Comparison of ENCODE assay signal across 8 mouse cellular contexts in genomic region chr19:43524187-43525103, GRCm38 (mm10). TPM values are rescaled to one million over a fixed set of nuclear protein-coding genes. Genes with fewer than 3 reads are reported as not detected.
DNase-seq lines count a peak whose midpoint lies in the region; ATAC-seq lines count a peak whose summit lies in the region.

TSS of gene Got1 (minus strand) at chr19:43524605.

- no peaks in the 10 kb centered on the region for H3K27me3 ChIP-seq in hindbrain, embryonic 14.5 days (ENCODE audit: control insufficient read depth, insufficient read depth, low read length)

- peak within 1 kb of the TSS; percentile 67 for H3K4me2 ChIP-seq in hindbrain, embryonic 14.5 days (replicated peaks)

- H3K36me3 ChIP-seq in hindbrain, embryonic 14.5 days (replicated peaks; ENCODE audit: control insufficient read depth, insufficient read depth), result no peaks in the 10 kb centered on the region

- H3K9me3 ChIP-seq in hindbrain, embryonic 14.5 days (ENCODE audit: control insufficient read depth, low read length), result no peaks in the 10 kb centered on the region

- peak within 1 kb of the TSS; percentile 85 for H3K27ac ChIP-seq in hindbrain, embryonic 14.5 days

- H3K9ac ChIP-seq in hindbrain, embryonic 14.5 days, result peak within 1 kb of the TSS; percentile 75

- WGBS in hindbrain, embryonic 14.5 days, result under 1% methylated on average over 58 of the region's 58 CpGs

- DNase-seq in R1 (ENCODE audit: low read depth, low spot score), result peak; percentile 100
- peak; percentile 96 to 97 for DNase-seq in cerebellum, postnatal 25 days
- DNase-seq in frontal cortex, postnatal 25 days (ENCODE audit: low spot score in 2 of 2), result peak; percentile 88 to 93
- peak; percentile 95 for DNase-seq in hindbrain, embryonic 14.5 days (ENCODE audit: low spot score)
- DNase-seq in layer of hippocampus, postnatal 36 days, result peak; percentile 94 to 95
- DNase-seq in lung, postnatal 36 days, result peak; percentile 97
- DNase-seq in retina, postnatal 1 day, result peak; percentile 99
- peak; percentile 85 to 92 for DNase-seq in urinary bladder, adult 18-20 months (ENCODE audit: low spot score in 2 of 2)

- H3K4me3 ChIP-seq in hindbrain, embryonic 14.5 days (replicated peaks; ENCODE audit: low read length), result peak within 1 kb of the TSS; percentile 84

- ATAC-seq in hindbrain, embryonic 14.5 days (ENCODE audit: low FRiP score), result peak; percentile 100

- peaks cover 38% of the 10 kb centered on the region for H3K4me1 ChIP-seq in hindbrain, embryonic 14.5 days (replicated peaks; ENCODE audit: control insufficient read depth, insufficient read depth, low read length)

RNA-seq across cellular contexts. Expression of gene Got1, which starts in this region (rescaled TPM):
- 81.7 and 91.6 TPM in 2 replicates for polyA plus RNA-seq in hindbrain, embryonic 14.5 days (2014; fragmentation: Nextera tagmentation; extraction: Ambion mirVana)
- 100 to 1,000 TPM; 308 to 355 TPM for total RNA-seq in layer of hippocampus, postnatal 36 days (2021)

Comparison
In these comparisons a context has a peak if more than half of its experiments do, and no peak if none do; other contexts are left out.
1. Peak in every context shown above with its lines: DNase-seq, ATAC-seq, H3K4me3 ChIP-seq and H3K27ac ChIP-seq.